Mouse (Mus musculus) inflammation-experienced regulatory T-cells (primary cell): Measurements from ENCODE around the gene Rhoq. TPM values are rescaled to one million over a fixed set of nuclear protein-coding genes. Genes with fewer than 3 reads are reported as not detected.

Source experiments
- polyA plus RNA-seq, 2 experiments: library from polyadenylated mRNA; unstranded; fragments of 100-300 nt; shearing (Covaris generic); gene quantifications; one replicate each; pipeline ENCODE4 v1.2.1; 2017

The Rhoq gene
- polyA plus RNA-seq = 1 to 10 TPM; 4.4 to 5.6 TPM

GRCm38 (mm10) chr17:86962894-86963585, at the start of gene Rhoq:
Rhoq (plus strand) TSS chr17:86963082.

DNA sequence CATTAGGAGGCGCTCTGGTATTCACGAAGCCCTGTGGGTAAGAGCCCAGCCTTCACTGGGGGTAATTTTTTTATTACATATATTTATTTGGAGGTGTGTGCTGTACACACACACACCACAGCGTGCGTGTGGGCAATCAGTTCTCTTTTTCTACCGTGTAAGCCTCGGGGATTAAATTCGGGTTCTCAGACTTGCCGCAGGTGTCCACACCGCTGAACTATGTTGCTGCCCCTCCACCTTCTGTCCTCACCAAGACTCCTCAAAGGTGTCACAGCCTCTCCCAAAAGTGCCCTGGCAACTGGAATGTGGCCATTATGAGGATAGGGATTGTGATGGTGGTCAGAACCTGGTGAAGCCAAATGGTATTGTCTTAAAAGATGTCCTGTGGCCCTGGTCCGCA, 45.8 kb upstream of the Rhoq start, which contains the start of gene Tmem247:
Gene Tmem247 (plus strand): TSS at position 301 of the 400 bp plus-strand sequence.

GRCm38 (mm10) chr17:86947840-86948796, 14.8 kb upstream of the Rhoq start, which contains the start of gene Atp6v1e2:
Atp6v1e2 (minus strand) TSS chr17:86947897.

GRCm38 (mm10) chr17:87025269-87025949, 62.5 kb downstream of the Rhoq start, which contains the start of the genes Pigf and Cript:
Pigf (minus strand) TSS chr17:87025406.
Cript (plus strand) TSS chr17:87025550.

Other genes with a start within 250 kb of the Rhoq start
- 10 to 100 TPM in 1 of 2 experiments, under 1 TPM in 1; 0.66 to 11.4 TPM for gene Epas1, start 209.4 kb upstream of the Rhoq start, polyA plus RNA-seq
- gene Tmem247, start 45.7 kb upstream of the Rhoq start, polyA plus RNA-seq = not detected
- under 1 TPM; 0.17 to 0.83 TPM for gene Atp6v1e2, start 15.2 kb upstream of the Rhoq start, polyA plus RNA-seq
- 10 to 100 TPM; 18.5 to 19.7 TPM for gene Pigf, start 62.3 kb downstream of the Rhoq start, polyA plus RNA-seq
- gene Cript, start 62.5 kb downstream of the Rhoq start, polyA plus RNA-seq = 100 to 1,000 TPM; 112 to 134 TPM
- 10 to 100 TPM; 15.7 to 18.3 TPM for gene Socs5, start 144.6 kb downstream of the Rhoq start, polyA plus RNA-seq